Mouse (Mus musculus) erythroblast, embryonic 14.5 days (primary cell): Measurements from ENCODE around the gene Bcl2a1a.
"Not testable (repeated sequence)": the region's sequence is repeated elsewhere in the genome, so short reads cannot be mapped to it uniquely, and the experiment has no call there.

Experiments
- GATA1 ChIP-seq: IDR thresholded peaks from 2 replicates; pipeline ENCODE4 v1.6.1; 2012; ENCODE audit warnings: low read length, inconsistent platforms, mixed read lengths
- TAL1 ChIP-seq: IDR thresholded peaks from 3 replicates; pipeline ENCODE4 v1.6.1; 2012; ENCODE audit warnings: low read length, inconsistent platforms, mixed read lengths

DNA sequence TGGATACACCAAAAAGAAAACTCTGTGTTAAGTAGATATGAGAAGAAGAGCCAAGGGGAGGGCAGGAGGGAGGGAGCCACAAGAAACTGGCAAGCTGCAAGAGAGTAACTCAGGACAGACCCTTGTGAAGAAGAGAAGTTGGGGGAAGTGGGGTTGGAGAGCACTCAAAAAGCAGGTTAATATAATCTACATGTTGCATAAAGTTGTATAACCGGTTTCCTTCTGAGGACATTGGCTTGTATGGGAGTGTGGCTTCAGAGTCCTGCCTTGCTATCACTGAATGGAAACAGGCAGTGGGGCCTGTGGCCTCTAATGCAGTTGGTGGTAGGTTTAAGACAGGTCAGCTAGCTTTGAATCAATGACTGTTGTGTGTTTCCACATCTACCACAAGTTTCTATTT is 1.5 kb upstream of the Bcl2a1a start:
- not testable (repeated sequence) for TF ChIP-seq TAL1, GATA1
